Mouse (Mus musculus): Measurements from ENCODE around the gene Lyrm4. TPM values are rescaled to one million over a fixed set of nuclear protein-coding genes. Genes with fewer than 3 reads are reported as not detected.
A peak's percentile ranks its signal among the peaks of the same experiment; 100 is the strongest.
"Not testable (repeated sequence)": the region's sequence is repeated elsewhere in the genome, so short reads cannot be mapped to it uniquely, and the experiment has no call there.

Gene Lyrm4
- total and polyA plus RNA-seq, 2 experiments, result 2.7 to 4.2 TPM

DNA sequence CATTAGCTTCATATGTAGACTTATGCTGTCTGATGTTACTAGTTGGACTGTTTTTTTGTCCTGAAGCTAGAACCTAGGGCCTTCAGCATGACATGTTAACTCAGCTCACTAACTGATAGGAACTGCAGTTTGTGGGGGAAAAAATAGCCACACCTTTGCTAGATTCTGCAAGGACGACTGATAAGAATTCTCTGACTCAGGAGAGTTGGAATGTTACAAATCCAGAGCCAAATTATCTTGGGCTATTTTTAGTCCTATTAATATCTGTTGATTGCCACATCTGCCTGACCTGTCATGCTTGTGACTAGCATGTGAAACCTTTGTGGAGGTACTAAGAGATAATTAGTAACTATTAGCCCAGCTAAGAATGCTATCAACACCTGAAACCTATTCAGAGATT is 116.5 kb downstream of the Lyrm4 start:
- no peaks in the 10 kb centered on the region for H3K27me3 ChIP-seq (ENCODE audit: control insufficient read depth, insufficient read depth, low read length)
- WGBS, result 6% methylated on average over 1 of the region's 1 CpGs

DNA sequence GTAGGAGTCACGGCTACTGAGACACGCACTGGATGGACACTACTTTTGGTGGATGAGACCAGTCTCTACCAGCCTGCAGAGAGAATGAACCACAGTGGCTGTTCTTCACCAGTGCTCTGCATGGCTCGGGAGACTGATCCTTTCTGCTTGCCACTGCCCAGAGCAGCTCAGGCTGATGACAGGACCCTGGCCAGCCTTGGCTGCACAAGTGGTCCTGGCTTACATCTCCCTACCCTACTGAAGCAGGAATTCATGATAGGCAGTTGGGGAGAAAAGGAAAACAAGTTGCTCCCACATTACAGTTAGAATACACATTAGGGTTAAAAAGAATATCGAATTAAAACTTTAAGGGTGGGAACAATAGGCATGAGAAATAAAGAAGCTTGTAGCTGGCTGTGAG is 119.7 kb downstream of the Lyrm4 start:
- Histone ChIP-seq H3K79me2 (ENCODE audit: control insufficient read depth, insufficient read depth, low read length) (no peaks in the 10 kb centered on the region; the same call in 1 of the 2 replicates), H3K27ac (replicated peaks; ENCODE audit: insufficient read depth, low read depth, low read length) (no peak overlapping the region), H3K36me3 (ENCODE audit: control insufficient read depth, insufficient read depth, low read length) (no peaks in the 10 kb centered on the region), H3K9ac (ENCODE audit: low read depth, low read length) (no peak overlapping the region), H3K4me1 (ENCODE audit: control insufficient read depth, insufficient read depth, low read length) (peaks cover 19% of the 10 kb centered on the region), H3K27me3 (ENCODE audit: control insufficient read depth, insufficient read depth, low read length) (no peaks in the 10 kb centered on the region), H3K4me3 (ENCODE audit: insufficient read depth, low read depth, low read length) (no peak overlapping the region)
- no peak for DNase-seq (ENCODE audit: extremely low read depth, low read depth, low spot score)
- TF ChIP-seq CTCF (IDR thresholded peaks at IDR 0.05; ENCODE audit: low read depth, low read length), result no peak
- no peak for TF ChIP-seq POLR2A (IDR thresholded peaks at IDR 0.05; ENCODE audit: extremely low read depth, insufficient read depth, low read length)
- WGBS, result 96% methylated on average over 4 of the region's 4 CpGs

More for the DNA sequence above, 116.5 kb downstream of the Lyrm4 start:
- Histone ChIP-seq H3K27ac (replicated peaks; ENCODE audit: insufficient read depth, low read depth, low read length) (no peak overlapping the region; the same call in 1 of the 2 replicates), H3K9ac (ENCODE audit: low read depth, low read length) (no peak overlapping the region), H3K79me2 (ENCODE audit: control insufficient read depth, insufficient read depth, low read length) (no peaks in the 10 kb centered on the region; the same call in 1 of the 2 replicates), H3K36me3 (ENCODE audit: control insufficient read depth, insufficient read depth, low read length) (no peaks in the 10 kb centered on the region), H3K4me1 (ENCODE audit: control insufficient read depth, insufficient read depth, low read length) (peaks cover 12% of the 10 kb centered on the region), H3K4me3 (ENCODE audit: insufficient read depth, low read depth, low read length) (no peak overlapping the region)
- no peak for DNase-seq (ENCODE audit: extremely low read depth, low read depth, low spot score)
- no peak for TF ChIP-seq POLR2A (IDR thresholded peaks at IDR 0.05; ENCODE audit: extremely low read depth, insufficient read depth, low read length)
- no peak for TF ChIP-seq CTCF (IDR thresholded peaks at IDR 0.05; ENCODE audit: low read depth, low read length)

DNA sequence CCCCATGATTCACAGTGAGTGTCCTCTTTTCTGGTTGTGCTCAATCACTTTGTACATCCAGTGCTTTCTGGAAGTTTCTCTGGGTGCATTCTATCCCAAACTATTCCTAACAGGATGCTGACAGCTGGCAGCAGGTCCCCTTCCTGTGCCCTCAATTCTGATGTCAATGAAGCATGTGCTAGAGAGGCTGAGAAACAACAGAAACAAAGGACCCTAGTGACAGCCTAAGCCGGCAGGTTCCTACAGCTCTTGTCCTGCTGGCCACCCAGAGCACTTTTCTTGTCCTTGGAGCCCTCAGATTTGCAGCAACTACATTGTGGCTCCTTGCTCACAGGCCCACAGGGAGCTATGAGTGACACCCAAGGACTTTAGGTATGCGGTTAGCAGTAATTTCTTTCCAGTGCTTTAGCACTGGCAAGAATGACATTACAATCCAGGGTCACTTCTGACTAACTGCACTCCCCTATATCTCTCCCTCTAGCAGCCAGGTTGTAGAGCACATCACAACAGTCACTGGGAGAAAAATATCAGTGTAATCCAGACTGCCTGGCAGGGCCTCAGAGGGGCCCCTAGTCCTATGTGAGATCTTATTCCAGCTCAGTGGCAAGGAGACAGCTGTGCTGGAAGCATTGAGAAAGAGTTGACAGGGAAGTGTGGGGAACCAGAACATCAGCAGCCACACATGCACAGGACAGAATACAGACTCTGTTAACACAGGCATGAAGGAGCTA is 121.5 kb downstream of the Lyrm4 start:
- H3K4me3 ChIP-seq (ENCODE audit: insufficient read depth, low read depth, low read length), result no peak overlapping the region
- peaks cover 9% of the 10 kb centered on the region for H3K4me1 ChIP-seq (ENCODE audit: control insufficient read depth, insufficient read depth, low read length)
- no peak for TF ChIP-seq POLR2A (IDR thresholded peaks at IDR 0.05; ENCODE audit: extremely low read depth, insufficient read depth, low read length)
- no peak for TF ChIP-seq CTCF (IDR thresholded peaks at IDR 0.05; ENCODE audit: low read depth, low read length)
- WGBS, result 89% methylated on average over 2 of the region's 2 CpGs
- no peak overlapping the region for H3K9ac ChIP-seq (ENCODE audit: low read depth, low read length)
- no peaks in the 10 kb centered on the region for H3K27me3 ChIP-seq (ENCODE audit: control insufficient read depth, insufficient read depth, low read length)
- no peak for DNase-seq (ENCODE audit: extremely low read depth, low read depth, low spot score)
- no peaks in the 10 kb centered on the region for H3K36me3 ChIP-seq (ENCODE audit: control insufficient read depth, insufficient read depth, low read length)
- H3K79me2 ChIP-seq (ENCODE audit: control insufficient read depth, insufficient read depth, low read length), result no peaks in the 10 kb centered on the region; the same call in 1 of the 2 replicates
- H3K27ac ChIP-seq (replicated peaks; ENCODE audit: insufficient read depth, low read depth, low read length), result peak overlapping the region; percentile 33; the same call in 1 of the 2 replicates

DNA sequence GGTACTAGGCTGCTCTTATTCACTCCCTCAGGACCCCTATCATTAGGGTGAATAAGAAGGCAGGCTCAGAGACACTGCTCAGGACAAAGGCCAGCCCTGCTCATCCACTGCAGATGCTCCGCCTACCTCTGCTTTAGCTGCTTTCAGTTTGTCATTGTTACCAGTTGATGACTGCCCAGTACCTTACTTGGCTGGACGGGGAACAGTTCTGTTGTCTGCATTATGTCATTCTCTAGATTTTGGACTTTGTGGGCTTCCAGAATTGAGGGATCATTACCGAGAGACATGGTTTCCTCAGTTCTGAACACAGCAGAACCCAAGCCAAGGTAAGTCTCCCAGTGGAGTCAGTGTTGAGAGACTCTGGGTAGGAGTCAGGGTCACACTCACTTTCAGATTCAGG is 122.1 kb downstream of the Lyrm4 start:
- DNase-seq (ENCODE audit: extremely low read depth, low read depth, low spot score), result peak; percentile 67
- H3K4me1 ChIP-seq (ENCODE audit: control insufficient read depth, insufficient read depth, low read length), result peaks cover 8% of the 10 kb centered on the region
- H3K9ac ChIP-seq (ENCODE audit: low read depth, low read length), result no peak overlapping the region
- H3K27ac ChIP-seq (replicated peaks; ENCODE audit: insufficient read depth, low read depth, low read length), result peak overlapping the region; percentile 33; the same call in 1 of the 2 replicates
- no peaks in the 10 kb centered on the region for H3K27me3 ChIP-seq (ENCODE audit: control insufficient read depth, insufficient read depth, low read length)
- no peaks in the 10 kb centered on the region for H3K36me3 ChIP-seq (ENCODE audit: control insufficient read depth, insufficient read depth, low read length)
- no peaks in the 10 kb centered on the region; the same call in 1 of the 2 replicates for H3K79me2 ChIP-seq (ENCODE audit: control insufficient read depth, insufficient read depth, low read length)
- 42% methylated on average over 3 of the region's 3 CpGs for WGBS
- H3K4me3 ChIP-seq (ENCODE audit: insufficient read depth, low read depth, low read length), result no peak overlapping the region
- TF ChIP-seq CTCF (IDR thresholded peaks at IDR 0.05; ENCODE audit: low read depth, low read length), result no peak
- no peak for TF ChIP-seq POLR2A (IDR thresholded peaks at IDR 0.05; ENCODE audit: extremely low read depth, insufficient read depth, low read length)

DNA sequence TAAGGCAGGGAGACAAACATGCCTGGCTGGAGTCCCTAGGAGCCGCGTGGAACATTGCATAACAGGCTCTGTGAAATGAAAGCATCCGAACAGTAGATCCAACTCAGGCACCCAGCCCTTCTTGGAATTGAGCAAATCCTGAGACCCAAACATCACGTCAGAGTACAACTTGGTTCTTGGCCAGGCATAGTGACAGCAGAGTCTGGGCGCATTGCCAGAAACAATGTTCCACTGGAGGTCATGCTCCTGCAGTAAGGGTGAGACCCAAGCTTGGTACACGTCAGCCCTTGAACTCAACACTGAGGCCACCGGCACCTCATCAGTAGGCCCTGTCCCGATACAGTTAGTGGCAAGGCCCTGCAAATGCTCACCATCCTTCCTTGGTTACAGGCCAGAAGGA is 123.3 kb downstream of the Lyrm4 start:
- Histone ChIP-seq H3K4me1 (ENCODE audit: control insufficient read depth, insufficient read depth, low read length) (peaks cover 12% of the 10 kb centered on the region), H3K4me3 (ENCODE audit: insufficient read depth, low read depth, low read length) (no peak overlapping the region), H3K27ac (replicated peaks; ENCODE audit: insufficient read depth, low read depth, low read length) (peak overlapping the region; percentile 17), H3K79me2 (ENCODE audit: control insufficient read depth, insufficient read depth, low read length) (no peaks in the 10 kb centered on the region; the same call in 1 of the 2 replicates), H3K9ac (ENCODE audit: low read depth, low read length) (no peak overlapping the region), H3K36me3 (ENCODE audit: control insufficient read depth, insufficient read depth, low read length) (no peaks in the 10 kb centered on the region), H3K27me3 (ENCODE audit: control insufficient read depth, insufficient read depth, low read length) (no peaks in the 10 kb centered on the region)
- 8% methylated on average over 8 of the region's 8 CpGs for WGBS
- TF ChIP-seq POLR2A (IDR thresholded peaks at IDR 0.05; ENCODE audit: extremely low read depth, insufficient read depth, low read length), result no peak
- no peak for TF ChIP-seq CTCF (IDR thresholded peaks at IDR 0.05; ENCODE audit: low read depth, low read length)
- peak; percentile 99 for DNase-seq (ENCODE audit: extremely low read depth, low read depth, low spot score)

DNA sequence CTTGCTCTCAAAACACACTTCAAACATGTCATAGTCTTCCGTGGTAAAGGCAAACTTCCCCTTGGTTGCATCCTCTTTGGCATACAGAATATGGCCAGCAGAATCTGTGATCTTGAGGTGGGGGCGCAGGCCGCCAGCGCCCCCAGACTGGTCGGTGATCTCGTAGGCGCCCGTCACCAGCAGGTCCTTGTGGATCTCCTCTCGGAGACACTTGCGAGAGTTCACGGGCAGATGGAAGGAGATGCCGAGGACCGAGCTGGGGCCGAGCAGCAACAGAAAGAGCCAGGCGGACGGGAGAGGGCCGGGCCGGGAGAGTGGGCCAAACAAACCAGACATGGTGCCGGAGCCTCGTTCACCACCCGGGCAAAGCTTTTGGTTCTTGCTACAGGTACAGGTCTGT is 126.1 kb downstream of the Lyrm4 start:
- 98% methylated on average over 20 of the region's 21 CpGs for WGBS
- peaks cover 12% of the 10 kb centered on the region for H3K4me1 ChIP-seq (ENCODE audit: control insufficient read depth, insufficient read depth, low read length)
- H3K27ac ChIP-seq (replicated peaks; ENCODE audit: insufficient read depth, low read depth, low read length), result not testable (repeated sequence)

More for the DNA sequence above, 126.1 kb downstream of the Lyrm4 start:
- H3K4me3 ChIP-seq (ENCODE audit: insufficient read depth, low read depth, low read length); H3K9ac ChIP-seq (ENCODE audit: low read depth, low read length); H3K79me2 ChIP-seq (ENCODE audit: control insufficient read depth, insufficient read depth, low read length); DNase-seq (ENCODE audit: extremely low read depth, low read depth, low spot score); H3K36me3 ChIP-seq (ENCODE audit: control insufficient read depth, insufficient read depth, low read length); H3K27me3 ChIP-seq (ENCODE audit: control insufficient read depth, insufficient read depth, low read length): not testable (repeated sequence)
